Mouse (Mus musculus) T-cell, adult 2 months (primary cell): ENCODE results near the gene Ksr1.

Source experiments
- DNase-seq: peaks from one replicate; pipeline ENCODE4 v3.0.0; 2022; ENCODE audit warnings: low spot score

Gene Ksr1

GRCm38 (mm10) chr11:79146331-79146767 lies at the start of gene Ksr1:
TSS of gene Ksr1 (minus strand) at chr11:79146407.
- DNase-seq, result peak; percentile 88

GRCm38 (mm10) chr11:79192176-79192575 lies 46.0 kb upstream of the Ksr1 start:
- DNase-seq, result peak; percentile 43

GRCm38 (mm10) chr11:79191214-79191613 lies 45.0 kb upstream of the Ksr1 start:
- DNase-seq, result no peak

GRCm38 (mm10) chr11:79190257-79190656 lies 44.0 kb upstream of the Ksr1 start:
- no peak for DNase-seq

- DNase-seq, result no peak
These were observed 42.0 kb upstream of the Ksr1 start for GRCm38 (mm10) chr11:79188176-79188575.

- DNase-seq, result no peak
These were observed 41.1 kb upstream of the Ksr1 start for GRCm38 (mm10) chr11:79187291-79187690.

- DNase-seq, result no peak
These were observed 39.5 kb upstream of the Ksr1 start for GRCm38 (mm10) chr11:79185683-79186082.

- DNase-seq, result no peak
These were observed 38.1 kb upstream of the Ksr1 start for GRCm38 (mm10) chr11:79184126-79184888.

- no peak for DNase-seq
These were observed 37.2 kb upstream of the Ksr1 start for GRCm38 (mm10) chr11:79183400-79183799.

- no peak for DNase-seq
These were observed 36.7 kb upstream of the Ksr1 start for GRCm38 (mm10) chr11:79182881-79183280.

- DNase-seq, result no peak
These were observed 35.7 kb upstream of the Ksr1 start for GRCm38 (mm10) chr11:79181914-79182313.

- DNase-seq, result no peak
These were observed 30.5 kb upstream of the Ksr1 start for GRCm38 (mm10) chr11:79176687-79177086.

GRCm38 (mm10) chr11:79172054-79172453 lies 25.8 kb upstream of the Ksr1 start:
- DNase-seq, result no peak

GRCm38 (mm10) chr11:79166582-79167300 lies 20.5 kb upstream of the Ksr1 start:
- DNase-seq, result no peak

GRCm38 (mm10) chr11:79161077-79161758 lies 15.0 kb upstream of the Ksr1 start:
- DNase-seq, result no peak

GRCm38 (mm10) chr11:79160127-79160526 lies 13.9 kb upstream of the Ksr1 start:
- no peak for DNase-seq

GRCm38 (mm10) chr11:79157729-79158128 lies 11.5 kb upstream of the Ksr1 start:
- no peak for DNase-seq

- DNase-seq, result no peak
These were observed 9.1 kb upstream of the Ksr1 start for GRCm38 (mm10) chr11:79155348-79155747.

GRCm38 (mm10) chr11:79152696-79153095 lies 6.5 kb upstream of the Ksr1 start:
- no peak for DNase-seq

GRCm38 (mm10) chr11:79151874-79152273 lies 5.7 kb upstream of the Ksr1 start:
- no peak for DNase-seq

- no peak for DNase-seq
These were observed 4.1 kb upstream of the Ksr1 start for GRCm38 (mm10) chr11:79150301-79150700.

GRCm38 (mm10) chr11:79149295-79149694 lies 3.1 kb upstream of the Ksr1 start:
- DNase-seq, result no peak

GRCm38 (mm10) chr11:79148783-79149182 lies 2.6 kb upstream of the Ksr1 start:
- no peak for DNase-seq
